Mouse (Mus musculus) midbrain, embryonic 13.5 days (tissue): Measurements from ENCODE around the gene Ddr2. TPM values are rescaled to one million over a fixed set of nuclear protein-coding genes. Genes with fewer than 3 reads are reported as not detected.

Source experiments
- ATAC-seq: fragments of 200-750 bp; cut with Nextera tagmentation; 2 replicates; pipeline ENCODE4 v1.8.0; 2017; ENCODE audit warnings: mild to moderate bottlenecking, moderate TSS enrichment, moderate library complexity
- H3K27ac ChIP-seq: fragments of 300-500 bp; sonication (generic); 2 replicates; pipeline ENCODE4 v1.5.1; 2015; ENCODE audit warnings: inconsistent platforms, mild to moderate bottlenecking, moderate library complexity
- H3K27me3 ChIP-seq: fragments of 300-500 bp; sonication (generic); 2 replicates; pipeline ENCODE4 v1.6.1; 2015; ENCODE audit warnings: mild to moderate bottlenecking, inconsistent platforms
- H3K36me3 ChIP-seq: fragments of 300-500 bp; sonication (generic); 2 replicates; pipeline ENCODE4 v1.6.1; 2015; ENCODE audit warnings: mild to moderate bottlenecking, inconsistent platforms
- H3K4me1 ChIP-seq: fragments of 300-500 bp; sonication (generic); replicated peaks from 2 replicates; pipeline ENCODE4 v1.6.1; 2015; ENCODE audit warnings: inconsistent platforms
- H3K4me2 ChIP-seq: fragments of 300-500 bp; sonication (generic); replicated peaks from 2 replicates; pipeline ENCODE4 v1.6.1; 2015; ENCODE audit warnings: moderate library complexity, mild to moderate bottlenecking, inconsistent platforms
- H3K4me3 ChIP-seq: fragments of 300-500 bp; sonication (generic); replicated peaks from 2 replicates; pipeline ENCODE4 v1.5.1; 2015; ENCODE audit warnings: mild to moderate bottlenecking, inconsistent platforms
- H3K9ac ChIP-seq: fragments of 300-500 bp; sonication (generic); replicated peaks from 2 replicates; pipeline ENCODE4 v1.6.1; 2015; ENCODE audit warnings: mild to moderate bottlenecking, inconsistent platforms
- H3K9me3 ChIP-seq: fragments of 300-500 bp; sonication (generic); 2 replicates; pipeline ENCODE4 v1.6.1; 2016; ENCODE audit warnings: mild to moderate bottlenecking, inconsistent platforms
- WGBS: fragments of 180-500 bp; shearing (Covaris S2); methylation state at CpG from one replicate; pipeline ENCODE4 v1.1.7; 2015; 5-methylcytosine and 5-hydroxymethylcytosine counted together
- polyA plus RNA-seq: library from polyadenylated mRNA; unstranded; fragments of >200 nt; fragmentation: Nextera tagmentation; extraction: Ambion mirVana; gene quantifications from 2 replicates; pipeline ENCODE4 v1.2.1, GENCODE M21; 2015

The Ddr2 gene
- polyA plus RNA-seq, 1 experiment from 2014 or later = 7.4 TPM

- Histone ChIP-seq H3K27ac (no peak overlapping the region), H3K4me1 (no peaks in the 10 kb centered on the region), H3K9me3 (no peaks in the 10 kb centered on the region), H3K36me3 (no peaks in the 10 kb centered on the region), H3K9ac (no peak overlapping the region), H3K4me3 (no peak overlapping the region), H3K27me3 (no peaks in the 10 kb centered on the region), H3K4me2 (no peak overlapping the region)
- ATAC-seq = no peak
- WGBS = 80% methylated on average over 1 of the region's 1 CpGs
Measured at GRCm38 (mm10) chr1:170080907-170081306, 29.7 kb downstream of the Ddr2 start.

- no peak for ATAC-seq
- Histone ChIP-seq H3K27ac (no peak overlapping the region), H3K4me1 (no peaks in the 10 kb centered on the region), H3K4me2 (no peak overlapping the region), H3K36me3 (no peaks in the 10 kb centered on the region), H3K9me3 (no peaks in the 10 kb centered on the region), H3K4me3 (no peak overlapping the region), H3K27me3 (no peaks in the 10 kb centered on the region), H3K9ac (no peak overlapping the region)
- WGBS = 74% methylated on average over 2 of the region's 2 CpGs
Measured at GRCm38 (mm10) chr1:170079465-170079864, 31.1 kb downstream of the Ddr2 start.

GRCm38 (mm10) chr1:170076339-170076738 is 34.2 kb downstream of the Ddr2 start:
- H3K9me3 ChIP-seq = no peaks in the 10 kb centered on the region
- no peak overlapping the region for H3K9ac ChIP-seq
- no peaks in the 10 kb centered on the region for H3K27me3 ChIP-seq
- no peak overlapping the region for H3K27ac ChIP-seq
- H3K4me2 ChIP-seq = no peak overlapping the region
- ATAC-seq = no peak
- no peaks in the 10 kb centered on the region for H3K4me1 ChIP-seq
- H3K36me3 ChIP-seq = no peaks in the 10 kb centered on the region
- H3K4me3 ChIP-seq = no peak overlapping the region
- 87% methylated on average over 5 of the region's 5 CpGs for WGBS

GRCm38 (mm10) chr1:170073768-170074167 is 36.8 kb downstream of the Ddr2 start:
- Histone ChIP-seq H3K36me3 (no peaks in the 10 kb centered on the region), H3K27me3 (no peaks in the 10 kb centered on the region), H3K27ac (no peak overlapping the region), H3K9ac (no peak overlapping the region), H3K4me1 (no peaks in the 10 kb centered on the region), H3K9me3 (no peaks in the 10 kb centered on the region), H3K4me3 (no peak overlapping the region), H3K4me2 (no peak overlapping the region)
- no peak for ATAC-seq
- WGBS = 85% methylated on average over 8 of the region's 8 CpGs

- 89% methylated on average over 5 of the region's 5 CpGs for WGBS
- H3K4me3 ChIP-seq = no peak overlapping the region
Measured at GRCm38 (mm10) chr1:170069143-170069542, 41.4 kb downstream of the Ddr2 start.

GRCm38 (mm10) chr1:170065931-170066330 is 44.6 kb downstream of the Ddr2 start:
- 82% methylated on average over 2 of the region's 2 CpGs for WGBS
- H3K27ac ChIP-seq = no peak overlapping the region
- H3K4me3 ChIP-seq = no peak overlapping the region
- no peaks in the 10 kb centered on the region for H3K27me3 ChIP-seq
- no peaks in the 10 kb centered on the region for H3K36me3 ChIP-seq
- no peak for ATAC-seq
- H3K4me2 ChIP-seq = no peak overlapping the region
- H3K4me1 ChIP-seq = no peaks in the 10 kb centered on the region
- H3K9ac ChIP-seq = no peak overlapping the region
- H3K9me3 ChIP-seq = no peaks in the 10 kb centered on the region

More at GRCm38 (mm10) chr1:170069143-170069542, 41.4 kb downstream of the Ddr2 start:
- no peaks in the 10 kb centered on the region for H3K27me3 ChIP-seq
- no peaks in the 10 kb centered on the region for H3K9me3 ChIP-seq
- no peak for ATAC-seq
- no peaks in the 10 kb centered on the region for H3K36me3 ChIP-seq
- H3K4me1 ChIP-seq = no peaks in the 10 kb centered on the region
- no peak overlapping the region for H3K27ac ChIP-seq
- no peak overlapping the region for H3K4me2 ChIP-seq
- H3K9ac ChIP-seq = no peak overlapping the region

GRCm38 (mm10) chr1:170065009-170065408 is 45.6 kb downstream of the Ddr2 start:
- Histone ChIP-seq H3K27ac (no peak overlapping the region), H3K9ac (no peak overlapping the region), H3K36me3 (no peaks in the 10 kb centered on the region), H3K4me3 (no peak overlapping the region), H3K4me2 (no peak overlapping the region), H3K9me3 (no peaks in the 10 kb centered on the region), H3K27me3 (no peaks in the 10 kb centered on the region), H3K4me1 (no peaks in the 10 kb centered on the region)
- 90% methylated on average over 8 of the region's 8 CpGs for WGBS
- ATAC-seq = no peak

GRCm38 (mm10) chr1:170064083-170064494 is 46.5 kb downstream of the Ddr2 start:
- no peak overlapping the region for H3K4me2 ChIP-seq
- H3K4me1 ChIP-seq = no peaks in the 10 kb centered on the region
- H3K27ac ChIP-seq = no peak overlapping the region
- no peaks in the 10 kb centered on the region for H3K27me3 ChIP-seq
- 68% methylated on average over 9 of the region's 9 CpGs for WGBS
- H3K4me3 ChIP-seq = no peak overlapping the region
- H3K9me3 ChIP-seq = no peaks in the 10 kb centered on the region
- ATAC-seq = no peak
- H3K36me3 ChIP-seq = no peaks in the 10 kb centered on the region
- H3K9ac ChIP-seq = no peak overlapping the region

- peaks cover 4% of the 10 kb centered on the region; the same call in 1 of the 2 replicates for H3K4me1 ChIP-seq
- H3K4me2 ChIP-seq = no peak overlapping the region
- no peaks in the 10 kb centered on the region for H3K27me3 ChIP-seq
- H3K36me3 ChIP-seq = no peaks in the 10 kb centered on the region
- 84% methylated on average over 3 of the region's 3 CpGs for WGBS
- H3K9me3 ChIP-seq = no peaks in the 10 kb centered on the region
- no peak overlapping the region for H3K27ac ChIP-seq
- ATAC-seq = no peak
- H3K9ac ChIP-seq = no peak overlapping the region
- H3K4me3 ChIP-seq = no peak overlapping the region
Measured at GRCm38 (mm10) chr1:170060214-170060613, 50.3 kb downstream of the Ddr2 start.

- no peak overlapping the region for H3K4me3 ChIP-seq
- no peaks in the 10 kb centered on the region for H3K36me3 ChIP-seq
- H3K27ac ChIP-seq = no peak overlapping the region
- no peak for ATAC-seq
- no peak overlapping the region for H3K4me2 ChIP-seq
- H3K27me3 ChIP-seq = no peaks in the 10 kb centered on the region
- H3K9ac ChIP-seq = no peak overlapping the region
- no peaks in the 10 kb centered on the region for H3K9me3 ChIP-seq
- WGBS = 82% methylated on average over 9 of the region's 9 CpGs
- peaks cover 4% of the 10 kb centered on the region; the same call in 1 of the 2 replicates for H3K4me1 ChIP-seq
Measured at GRCm38 (mm10) chr1:170059347-170059746, 51.2 kb downstream of the Ddr2 start.

GRCm38 (mm10) chr1:170058051-170058450 is 52.5 kb downstream of the Ddr2 start:
- Histone ChIP-seq H3K36me3 (no peaks in the 10 kb centered on the region), H3K4me1 (peaks cover 4% of the 10 kb centered on the region; the same call in 1 of the 2 replicates), H3K4me3 (no peak overlapping the region), H3K9ac (no peak overlapping the region), H3K4me2 (no peak overlapping the region), H3K27ac (no peak overlapping the region), H3K27me3 (no peaks in the 10 kb centered on the region), H3K9me3 (no peaks in the 10 kb centered on the region)
- 91% methylated on average over 11 of the region's 11 CpGs for WGBS
- no peak for ATAC-seq

GRCm38 (mm10) chr1:170057607-170058006 is 53.0 kb downstream of the Ddr2 start:
- H3K9ac ChIP-seq = no peak overlapping the region
- ATAC-seq = no peak
- no peak overlapping the region for H3K4me3 ChIP-seq
- peaks cover 4% of the 10 kb centered on the region; the same call in 1 of the 2 replicates for H3K4me1 ChIP-seq
- H3K36me3 ChIP-seq = no peaks in the 10 kb centered on the region
- H3K27me3 ChIP-seq = no peaks in the 10 kb centered on the region
- no peaks in the 10 kb centered on the region for H3K9me3 ChIP-seq
- no peak overlapping the region for H3K27ac ChIP-seq
- 89% methylated on average over 7 of the region's 7 CpGs for WGBS
- no peak overlapping the region for H3K4me2 ChIP-seq

GRCm38 (mm10) chr1:170056921-170057320 is 53.6 kb downstream of the Ddr2 start:
- no peak for ATAC-seq
- Histone ChIP-seq H3K9me3 (no peaks in the 10 kb centered on the region), H3K9ac (no peak overlapping the region), H3K36me3 (no peaks in the 10 kb centered on the region), H3K4me2 (no peak overlapping the region), H3K4me1 (peaks cover 4% of the 10 kb centered on the region; the same call in 1 of the 2 replicates), H3K27me3 (no peaks in the 10 kb centered on the region), H3K27ac (no peak overlapping the region), H3K4me3 (no peak overlapping the region)
- 90% methylated on average over 3 of the region's 3 CpGs for WGBS
